Mouse (Mus musculus): Measurements from ENCODE around the gene Fgfr2.

The Fgfr2 gene

GRCm38 (mm10) chr7:131978609-131979008, 1144.5 kb downstream of the Fgfr2 start:
- DNase-seq = no peak

GRCm38 (mm10) chr7:131975867-131976266, 1147.3 kb downstream of the Fgfr2 start:
- DNase-seq = no peak

- DNase-seq = no peak
Observed at GRCm38 (mm10) chr7:131970255-131970654, 1152.9 kb downstream of the Fgfr2 start.

- DNase-seq = no peak
Observed at GRCm38 (mm10) chr7:131966916-131967494, 1156.1 kb downstream of the Fgfr2 start.

- DNase-seq = no peak
Observed at GRCm38 (mm10) chr7:131966023-131966915, 1156.9 kb downstream of the Fgfr2 start, which contains the start of gene Gpr26. Gpr26 (plus strand) TSS chr7:131966460.

GRCm38 (mm10) chr7:131960551-131960950, 1162.6 kb downstream of the Fgfr2 start:
- DNase-seq = no peak

- no peak for DNase-seq
Observed at GRCm38 (mm10) chr7:131958705-131959104, 1164.4 kb downstream of the Fgfr2 start.

- DNase-seq = no peak
Observed at GRCm38 (mm10) chr7:131953402-131953801, 1169.7 kb downstream of the Fgfr2 start.

- DNase-seq = no peak
Observed at GRCm38 (mm10) chr7:131951131-131951530, 1172.0 kb downstream of the Fgfr2 start.

- DNase-seq = no peak
Observed at GRCm38 (mm10) chr7:131937611-131938010, 1185.5 kb downstream of the Fgfr2 start.

GRCm38 (mm10) chr7:131927288-131928050, 1195.7 kb downstream of the Fgfr2 start:
- DNase-seq = no peak

- no peak for DNase-seq
Observed at GRCm38 (mm10) chr7:131917384-131917783, 1205.8 kb downstream of the Fgfr2 start.

GRCm38 (mm10) chr7:131909611-131910010, 1213.5 kb downstream of the Fgfr2 start:
- no peak for DNase-seq

GRCm38 (mm10) chr7:131906499-131907190, 1216.5 kb downstream of the Fgfr2 start:
- no peak for DNase-seq

GRCm38 (mm10) chr7:131899356-131899755, 1223.8 kb downstream of the Fgfr2 start:
- peak; percentile 18 for DNase-seq

- DNase-seq = no peak
Observed at GRCm38 (mm10) chr7:131897282-131897681, 1225.9 kb downstream of the Fgfr2 start.

GRCm38 (mm10) chr7:131882824-131883223, 1240.3 kb downstream of the Fgfr2 start:
- DNase-seq = no peak

GRCm38 (mm10) chr7:131881876-131882615, 1241.1 kb downstream of the Fgfr2 start:
- DNase-seq = peak; percentile 17

GRCm38 (mm10) chr7:131880150-131880549, 1243.0 kb downstream of the Fgfr2 start:
- no peak for DNase-seq

- no peak for DNase-seq
Observed at GRCm38 (mm10) chr7:131878846-131879245, 1244.3 kb downstream of the Fgfr2 start.

- no peak for DNase-seq
Observed at GRCm38 (mm10) chr7:131861157-131861556, 1262.0 kb downstream of the Fgfr2 start.

- no peak for DNase-seq
Observed at GRCm38 (mm10) chr7:131855641-131856040, 1267.5 kb downstream of the Fgfr2 start.

All from kidney, adult 11 months (tissue).